Mouse (Mus musculus) bone marrow macrophage, adult 2 months (primary cell): ENCODE measurements around the gene Ahnak2.

Experiments
- CTCF ChIP-seq: IDR thresholded peaks from 2 replicates; pipeline ENCODE4 v1.5.1; 2012; ENCODE audit warnings: low read depth, mild to moderate bottlenecking, low read length, moderate library complexity
- POLR2A ChIP-seq: IDR thresholded peaks from 2 replicates; pipeline ENCODE4 v1.6.1; 2012; ENCODE audit warnings: mild to moderate bottlenecking, low read depth, low read length, borderline replicate concordance

GRCm38 (mm10) chr12:112823221-112823620 is 20.8 kb upstream of the Ahnak2 start:
- TF ChIP-seq POLR2A (no peak), CTCF (no peak)
